Mouse (Mus musculus) MEL-GATA-1-ER (cell line): Measurements from ENCODE around the gene Cubn.

Experiments
- DNase-seq: peaks from one replicate; pipeline ENCODE4 v3.0.0-alpha.2; 2012; ENCODE audit warnings: low read depth; ENCODE audit errors: extremely low read depth

Gene Cubn

DNA sequence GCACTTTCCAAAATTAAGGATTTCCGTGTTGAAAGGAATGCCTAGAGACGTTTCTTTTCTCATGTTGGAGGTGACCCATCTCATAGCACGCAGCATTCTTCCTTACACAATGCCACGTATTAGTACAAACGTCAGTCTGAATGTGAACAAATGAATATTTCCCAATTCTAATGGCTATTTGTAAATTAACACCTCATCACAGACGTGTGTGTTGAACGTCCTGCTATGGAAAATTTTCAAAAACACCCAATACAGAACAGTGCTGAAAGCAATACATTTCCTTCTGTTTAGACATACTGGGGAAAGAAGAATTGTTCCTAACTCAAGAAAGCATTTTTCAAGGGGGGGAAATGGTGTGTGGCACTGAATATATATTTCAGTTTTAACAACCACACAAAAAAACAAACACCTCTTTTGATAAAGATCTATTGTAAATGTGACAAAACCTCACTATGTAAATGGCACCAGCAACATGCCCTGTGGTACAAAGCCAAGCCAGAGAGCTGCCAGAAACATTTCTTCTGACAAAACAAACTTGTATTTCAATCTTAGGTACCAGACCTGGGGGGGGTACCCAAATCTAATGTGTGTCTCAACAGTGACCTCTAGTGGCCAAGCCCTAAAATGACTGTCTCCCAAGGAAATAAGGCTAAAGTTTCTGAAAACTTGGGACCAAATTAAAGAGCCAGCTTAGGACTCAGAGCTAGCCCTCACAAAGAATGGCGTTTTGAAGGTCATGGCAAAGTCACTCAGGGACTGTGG, 254.3 kb downstream of the Cubn start:
- peak; percentile 27 for DNase-seq

DNA sequence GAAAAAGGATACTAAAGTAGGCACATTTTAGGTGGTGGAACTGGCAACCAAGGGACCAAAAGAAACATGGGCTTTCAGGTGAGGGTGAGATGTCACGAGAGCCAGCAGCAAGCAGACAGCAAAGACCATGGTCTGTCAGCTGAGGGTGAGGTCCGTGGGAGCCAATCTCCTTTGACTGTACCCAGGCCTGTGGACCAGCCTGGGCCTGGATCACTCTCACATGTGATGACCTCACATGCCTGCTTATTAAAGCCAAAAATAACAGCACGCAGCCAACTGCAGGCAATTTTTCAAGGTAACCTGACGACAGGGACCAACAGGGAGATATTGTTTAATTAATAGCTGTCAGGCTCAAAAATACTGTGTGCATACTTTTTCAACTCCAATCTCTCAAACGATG, 255.9 kb downstream of the Cubn start:
- DNase-seq, result no peak

DNA sequence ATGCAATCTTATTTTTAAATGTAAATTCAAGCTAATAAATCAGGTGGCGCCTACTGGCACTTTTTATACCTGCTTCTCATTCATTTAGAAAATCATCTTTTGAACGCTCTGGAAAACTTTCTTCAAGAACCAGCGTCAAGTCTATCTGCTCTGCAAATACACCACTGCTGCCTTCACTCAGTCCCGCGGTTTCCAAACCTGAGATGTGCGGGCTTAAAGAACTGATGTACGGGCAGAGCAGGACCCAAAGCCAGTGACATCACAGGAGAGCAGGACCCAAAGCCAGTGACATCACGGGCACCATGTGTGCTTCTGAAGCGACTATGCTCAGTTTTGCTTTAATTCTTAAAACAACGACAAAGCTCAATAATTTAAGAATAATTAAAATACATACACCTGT, 256.8 kb downstream of the Cubn start:
- DNase-seq, result no peak

DNA sequence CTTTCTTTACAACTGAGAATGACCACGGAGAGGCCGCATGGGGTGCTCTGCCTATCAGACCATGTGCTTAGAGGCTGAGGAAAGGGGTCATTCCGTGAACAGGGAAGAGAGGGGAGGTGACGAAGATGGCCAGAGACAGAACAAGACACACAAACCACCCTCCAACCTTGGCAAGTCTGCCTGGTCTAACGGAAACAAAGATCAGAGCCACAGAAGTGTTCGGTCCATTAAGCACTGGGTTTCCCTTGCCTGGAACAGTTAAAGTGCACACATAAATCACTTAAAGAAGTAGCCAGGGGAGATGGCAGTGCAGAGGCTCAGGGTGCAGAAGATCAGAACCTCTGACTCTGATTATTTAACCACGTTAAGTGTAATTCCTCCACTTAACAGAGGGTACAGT, 257.7 kb downstream of the Cubn start:
- no peak for DNase-seq

DNA sequence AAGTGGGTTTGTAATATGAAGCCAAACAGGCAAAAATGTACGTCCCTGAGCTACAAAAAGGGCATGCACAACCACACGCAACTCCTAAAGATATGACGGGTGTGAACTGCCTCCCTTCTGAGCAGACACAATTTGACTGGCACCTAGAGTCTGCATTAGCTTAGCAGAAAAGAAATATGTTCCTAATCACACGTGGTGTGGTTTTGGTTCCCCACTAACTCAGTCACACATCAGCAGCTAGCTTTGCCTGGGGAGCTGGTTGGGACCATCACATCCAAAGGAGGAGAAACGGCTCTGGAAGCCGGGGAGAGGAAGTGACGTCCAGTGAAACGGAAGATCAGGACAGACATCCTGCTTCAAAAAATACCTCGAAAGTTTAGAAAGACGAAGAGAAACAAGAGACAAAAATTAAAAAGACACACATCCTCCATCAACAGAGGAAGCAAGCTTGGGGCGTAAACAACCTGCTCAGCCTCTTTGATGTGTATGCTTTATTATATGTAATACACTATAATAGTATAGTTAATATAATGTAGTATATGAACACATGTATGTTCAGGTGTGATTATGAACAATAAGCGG, 258.3 kb downstream of the Cubn start:
- no peak for DNase-seq

DNA sequence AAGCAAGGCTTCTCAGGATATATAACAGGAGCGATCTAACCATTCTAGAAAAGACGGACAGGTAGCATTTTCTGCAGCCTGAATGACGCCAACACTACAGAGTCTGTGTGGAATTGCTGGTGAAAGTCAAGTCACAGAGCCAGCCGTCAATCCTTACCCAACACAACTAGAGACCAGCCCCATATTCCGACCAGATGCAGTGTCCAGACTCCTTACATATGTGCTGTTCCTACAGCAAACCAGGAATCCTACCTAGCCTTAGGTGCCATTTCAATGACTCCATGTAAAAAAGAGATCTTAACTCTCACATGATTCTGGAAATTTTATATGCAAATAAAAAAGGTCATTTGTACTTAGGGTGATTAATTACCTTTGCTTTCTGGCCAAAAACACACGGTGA, 259.3 kb downstream of the Cubn start:
- no peak for DNase-seq

DNA sequence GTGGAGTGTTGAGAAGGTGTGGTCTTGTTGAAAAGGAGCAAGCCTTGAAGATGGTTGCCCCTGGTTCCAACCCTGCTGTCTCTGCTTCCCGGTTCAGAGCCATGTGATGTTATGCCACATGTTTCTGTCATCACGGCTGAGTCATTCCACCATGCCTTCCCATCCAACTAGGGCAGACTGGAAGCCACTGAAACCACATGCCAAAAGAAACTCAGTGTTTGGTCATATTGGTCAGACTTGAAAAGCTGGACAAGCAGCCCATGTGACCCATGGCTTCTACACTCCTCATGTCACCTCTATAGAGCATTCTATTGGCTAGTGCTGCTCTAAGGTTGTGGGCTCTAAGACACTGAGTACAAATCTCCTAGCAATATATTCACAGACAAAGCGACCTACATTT, 261.9 kb downstream of the Cubn start:
- no peak for DNase-seq
